Mouse (Mus musculus): ENCODE measurements at regions not wholly inside any gene's neighbourhood (a gene's known extent, or its start where the extent isn't known, plus 50 kb on each side); places are given as distances from the start of the nearest gene placed in this dataset.
A peak's percentile ranks its signal among the peaks of the same experiment; 100 is the strongest.

- H3K4me3 ChIP-seq (replicated peaks; ENCODE audit: low read depth, low read length) = no peak overlapping the region
- H3K27me3 ChIP-seq (ENCODE audit: insufficient read depth, low read length) = no peaks in the 10 kb centered on the region
- DNase-seq (ENCODE audit: low spot score) (no peak), ATAC-seq (replicated peaks; ENCODE audit: low FRiP score, low read depth) (no peak)
- no peak overlapping the region for H3K4me2 ChIP-seq (ENCODE audit: low read length)
- H3K36me3 ChIP-seq (ENCODE audit: insufficient read depth, low read length) = no peaks in the 10 kb centered on the region
- 84% methylated on average over 2 of the region's 2 CpGs for WGBS
- TF ChIP-seq CTCF (IDR thresholded peaks at IDR 0.05; ENCODE audit: low read depth) = no peak
- H3K4me1 ChIP-seq (replicated peaks; ENCODE audit: insufficient read depth, low read length) = no peaks in the 10 kb centered on the region
- no peak overlapping the region for H3K27ac ChIP-seq
- no peak overlapping the region for H3K9ac ChIP-seq (ENCODE audit: low read depth, low read length)
- H3K9me3 ChIP-seq (replicated peaks; ENCODE audit: low read length) = no peaks in the 10 kb centered on the region
Measured at GRCm38 (mm10) chr2:63459112-63459511, 275.0 kb upstream of the Kcnh7 start.

GRCm38 (mm10) chr2:63454263-63455011 lies 270.4 kb upstream of the Kcnh7 start:
- no peak for ATAC-seq (replicated peaks; ENCODE audit: low FRiP score, low read depth)
- Histone ChIP-seq H3K9me3 (replicated peaks; ENCODE audit: low read length) (no peaks in the 10 kb centered on the region), H3K4me2 (ENCODE audit: low read length) (peak overlapping the region; percentile 4; the same call in 1 of the 2 replicates), H3K4me3 (replicated peaks; ENCODE audit: low read depth, low read length) (no peak overlapping the region), H3K9ac (ENCODE audit: low read depth, low read length) (no peak overlapping the region), H3K36me3 (ENCODE audit: insufficient read depth, low read length) (no peaks in the 10 kb centered on the region), H3K27ac (no peak overlapping the region), H3K4me1 (replicated peaks; ENCODE audit: insufficient read depth, low read length) (no peaks in the 10 kb centered on the region), H3K27me3 (ENCODE audit: insufficient read depth, low read length) (no peaks in the 10 kb centered on the region)
- WGBS = 46% methylated on average over 10 of the region's 10 CpGs
- TF ChIP-seq CTCF (IDR thresholded peaks at IDR 0.05; ENCODE audit: low read depth) = no peak
- peak; percentile 50 for DNase-seq (ENCODE audit: low spot score)

GRCm38 (mm10) chr2:63452891-63453290 lies 268.8 kb upstream of the Kcnh7 start:
- Histone ChIP-seq H3K4me1 (replicated peaks; ENCODE audit: insufficient read depth, low read length) (no peaks in the 10 kb centered on the region), H3K27ac (no peak overlapping the region), H3K27me3 (ENCODE audit: insufficient read depth, low read length) (no peaks in the 10 kb centered on the region), H3K4me2 (ENCODE audit: low read length) (no peak overlapping the region), H3K36me3 (ENCODE audit: insufficient read depth, low read length) (no peaks in the 10 kb centered on the region), H3K9ac (ENCODE audit: low read depth, low read length) (no peak overlapping the region), H3K9me3 (replicated peaks; ENCODE audit: low read length) (no peaks in the 10 kb centered on the region), H3K4me3 (replicated peaks; ENCODE audit: low read depth, low read length) (no peak overlapping the region)
- WGBS = 51% methylated on average over 1 of the region's 1 CpGs
- no peak for ATAC-seq (replicated peaks; ENCODE audit: low FRiP score, low read depth)
- no peak for TF ChIP-seq CTCF (IDR thresholded peaks at IDR 0.05; ENCODE audit: low read depth)
- DNase-seq (ENCODE audit: low spot score) = no peak

GRCm38 (mm10) chr2:63452164-63452563 lies 268.1 kb upstream of the Kcnh7 start:
- DNase-seq (ENCODE audit: low spot score) = peak; percentile 68
- Histone ChIP-seq H3K4me3 (replicated peaks; ENCODE audit: low read depth, low read length) (no peak overlapping the region), H3K27ac (no peak overlapping the region), H3K27me3 (ENCODE audit: insufficient read depth, low read length) (no peaks in the 10 kb centered on the region), H3K4me1 (replicated peaks; ENCODE audit: insufficient read depth, low read length) (no peaks in the 10 kb centered on the region), H3K4me2 (ENCODE audit: low read length) (no peak overlapping the region), H3K9ac (ENCODE audit: low read depth, low read length) (no peak overlapping the region), H3K36me3 (ENCODE audit: insufficient read depth, low read length) (no peaks in the 10 kb centered on the region), H3K9me3 (replicated peaks; ENCODE audit: low read length) (no peaks in the 10 kb centered on the region)
- WGBS = 73% methylated on average over 1 of the region's 1 CpGs
- TF ChIP-seq CTCF (IDR thresholded peaks at IDR 0.05; ENCODE audit: low read depth) = peak; percentile 71
- ATAC-seq (replicated peaks; ENCODE audit: low FRiP score, low read depth) = no peak

GRCm38 (mm10) chr2:63434327-63434726 lies 250.2 kb upstream of the Kcnh7 start:
- ATAC-seq (replicated peaks; ENCODE audit: low FRiP score, low read depth) (no peak), DNase-seq (ENCODE audit: low spot score) (no peak)
- no peak overlapping the region for H3K9ac ChIP-seq (ENCODE audit: low read depth, low read length)
- H3K36me3 ChIP-seq (ENCODE audit: insufficient read depth, low read length) = no peaks in the 10 kb centered on the region
- no peaks in the 10 kb centered on the region for H3K27me3 ChIP-seq (ENCODE audit: insufficient read depth, low read length)
- H3K9me3 ChIP-seq (replicated peaks; ENCODE audit: low read length) = no peaks in the 10 kb centered on the region
- H3K4me1 ChIP-seq (replicated peaks; ENCODE audit: insufficient read depth, low read length) = no peaks in the 10 kb centered on the region
- no peak overlapping the region for H3K4me3 ChIP-seq (replicated peaks; ENCODE audit: low read depth, low read length)
- H3K4me2 ChIP-seq (ENCODE audit: low read length) = no peak overlapping the region
- no peak overlapping the region for H3K27ac ChIP-seq
- TF ChIP-seq CTCF (IDR thresholded peaks at IDR 0.05; ENCODE audit: low read depth) = no peak

GRCm38 (mm10) chr2:63405405-63405804 lies 221.3 kb upstream of the Kcnh7 start:
- Histone ChIP-seq H3K9me3 (replicated peaks; ENCODE audit: low read length) (no peaks in the 10 kb centered on the region), H3K36me3 (ENCODE audit: insufficient read depth, low read length) (no peaks in the 10 kb centered on the region), H3K27me3 (ENCODE audit: insufficient read depth, low read length) (no peaks in the 10 kb centered on the region), H3K27ac (no peak overlapping the region), H3K4me3 (replicated peaks; ENCODE audit: low read depth, low read length) (no peak overlapping the region), H3K4me1 (replicated peaks; ENCODE audit: insufficient read depth, low read length) (no peaks in the 10 kb centered on the region), H3K4me2 (ENCODE audit: low read length) (no peak overlapping the region), H3K9ac (ENCODE audit: low read depth, low read length) (no peak overlapping the region)
- 88% methylated on average over 1 of the region's 1 CpGs for WGBS
- ATAC-seq (replicated peaks; ENCODE audit: low FRiP score, low read depth) (no peak), DNase-seq (ENCODE audit: low spot score) (no peak)
- TF ChIP-seq CTCF (IDR thresholded peaks at IDR 0.05; ENCODE audit: low read depth) = no peak
